Mouse (Mus musculus) CH12.LX (cell line): ENCODE results near the gene Cc2d1a. TPM values are rescaled to one million over a fixed set of nuclear protein-coding genes. Genes with fewer than 3 reads are reported as not detected.

ENCODE experiments used
- DNase-seq: peaks from one replicate; pipeline ENCODE4 v3.0.0-alpha.2; 2013; ENCODE audit errors: extremely low read depth
- H3K27ac ChIP-seq: 2 replicates; pipeline ENCODE4 v1.5.1; 2012; ENCODE audit warnings: low read depth, mild to moderate bottlenecking, control low read depth, moderate library complexity; ENCODE audit not compliant: insufficient read depth
- H3K27me3 ChIP-seq: replicated peaks from 2 replicates; pipeline ENCODE3; 2012; ENCODE audit warnings: inconsistent platforms
- H3K36me3 ChIP-seq, 2 experiments: replicated peaks in 1 of 2; 2 replicates each; pipeline versions ENCODE3 to v1.6.1; 2012; ENCODE audit warnings: inconsistent platforms in 1 of 2, low read length in 1 of 2, mild to moderate bottlenecking in 1 of 2, mixed read lengths in 1 of 2, moderate library complexity in 1 of 2; ENCODE audit not compliant: control insufficient read depth in 1 of 2, insufficient read depth in 1 of 2
- H3K4me1 ChIP-seq, 2 experiments: 2 replicates each; pipeline ENCODE4 v1.6.1; 2012; ENCODE audit warnings: inconsistent platforms in 1 of 2, moderate library complexity in 1 of 2; ENCODE audit not compliant: insufficient read depth in 2 of 2, control insufficient read depth in 1 of 2
- H3K4me2 ChIP-seq: 2 replicates; pipeline ENCODE4 v1.6.1; 2012; ENCODE audit warnings: low read depth, mild to moderate bottlenecking, control low read depth; ENCODE audit not compliant: poor library complexity, insufficient read depth, severe bottlenecking
- H3K4me3 ChIP-seq, 3 experiments: fragments of 150-350 bp in 1 of 3; sonication (generic) in 1 of 3; replicated peaks in 1 of 3; 2 replicates each; pipeline versions ENCODE3 to v1.5.1; 2011 to 2012; ENCODE audit warnings: low read depth in 2 of 3, low read length in 2 of 3, mild to moderate bottlenecking in 2 of 3, moderate library complexity in 2 of 3, control low read depth in 1 of 3, improper control_type of control experiment in 1 of 3, inconsistent platforms in 1 of 3, mixed read lengths in 1 of 3; ENCODE audit not compliant: poor library complexity in 1 of 3
- H3K79me2 ChIP-seq: replicated peaks from 2 replicates; pipeline ENCODE4 v1.6.1; 2012; ENCODE audit warnings: mild to moderate bottlenecking, moderate library complexity; ENCODE audit not compliant: control insufficient read depth, poor library complexity, insufficient read depth, severe bottlenecking; ENCODE audit errors: extremely low read depth
- H3K9ac ChIP-seq: 2 replicates; pipeline ENCODE4 v1.6.1; 2012; ENCODE audit warnings: low read depth, mild to moderate bottlenecking, control low read depth, moderate library complexity; ENCODE audit not compliant: insufficient read depth
- H3K9me3 ChIP-seq: replicated peaks from 2 replicates; pipeline ENCODE3; 2012; ENCODE audit warnings: low read length, inconsistent platforms, mixed read lengths
- CTCF ChIP-seq, 2 experiments: IDR thresholded peaks in 1 of 2; conservative IDR thresholded peaks in 1 of 2; 2 replicates each; pipeline ENCODE4 v1.5.1; 2011 to 2012; ENCODE audit warnings: low read depth in 2 of 2, low read length in 2 of 2, improper control_type of control experiment in 1 of 2, inconsistent platforms in 1 of 2, mild to moderate bottlenecking in 1 of 2, moderate library complexity in 1 of 2
- E2F4 ChIP-seq: IDR thresholded peaks from 2 replicates; pipeline ENCODE4 v1.6.1; 2011; ENCODE audit warnings: low read depth, low read length, improper control_type of control experiment; ENCODE audit not compliant: insufficient replicate concordance
- ELF1 ChIP-seq: IDR thresholded peaks from 2 replicates; pipeline ENCODE4 v1.6.1; 2014; ENCODE audit warnings: low read depth, mild to moderate bottlenecking, inconsistent platforms, low read length, improper control_type of control experiment
- JUN ChIP-seq: IDR thresholded peaks from 2 replicates; pipeline ENCODE4 v1.6.1; 2011; ENCODE audit warnings: low read depth, mild to moderate bottlenecking, low read length, improper control_type of control experiment, moderate library complexity; ENCODE audit not compliant: insufficient read depth
- MAFK ChIP-seq: IDR thresholded peaks from 2 replicates; pipeline ENCODE4 v1.6.1; 2011; ENCODE audit warnings: low read length, improper control_type of control experiment; ENCODE audit not compliant: insufficient replicate concordance
- MAZ ChIP-seq: IDR thresholded peaks from 2 replicates; pipeline ENCODE4 v1.6.1; 2012; ENCODE audit warnings: low read depth, mild to moderate bottlenecking, inconsistent platforms, low read length, improper control_type of control experiment, moderate library complexity
- MEF2A ChIP-seq: IDR thresholded peaks from 2 replicates; pipeline ENCODE4 v1.6.1; 2014; ENCODE audit warnings: low read depth, mild to moderate bottlenecking, inconsistent platforms, low read length, improper control_type of control experiment, borderline replicate concordance
- NELFE ChIP-seq: IDR thresholded peaks from 2 replicates; pipeline ENCODE4 v1.6.1; 2011; ENCODE audit warnings: low read depth, low read length, improper control_type of control experiment
- POLR2AphosphoS2 ChIP-seq: IDR thresholded peaks from 2 replicates; pipeline ENCODE4 v1.6.1; 2011; ENCODE audit warnings: low read depth, low read length, improper control_type of control experiment
- RAD21 ChIP-seq: IDR thresholded peaks from 2 replicates; pipeline ENCODE4 v1.6.1; 2011; ENCODE audit warnings: low read depth, mild to moderate bottlenecking, low read length, improper control_type of control experiment, moderate library complexity
- RCOR1 ChIP-seq: conservative IDR thresholded peaks from 2 replicates; pipeline ENCODE4 v1.6.1; 2012; ENCODE audit warnings: low read depth, mild to moderate bottlenecking, inconsistent platforms, low read length, improper control_type of control experiment
- SMC3 ChIP-seq: IDR thresholded peaks from 2 replicates; pipeline ENCODE4 v1.6.1; 2011; ENCODE audit warnings: low read depth, low read length, improper control_type of control experiment
- USF2 ChIP-seq: conservative IDR thresholded peaks from 2 replicates; pipeline ENCODE4 v1.6.1; 2011; ENCODE audit warnings: low read depth, low read length, improper control_type of control experiment
- ZC3H11A ChIP-seq: IDR thresholded peaks from 2 replicates; pipeline ENCODE4 v1.6.1; 2012; ENCODE audit warnings: low read depth, mild to moderate bottlenecking, inconsistent platforms, low read length, improper control_type of control experiment
- ZMIZ1 ChIP-seq: IDR thresholded peaks from 2 replicates; pipeline ENCODE4 v1.6.1; 2012; ENCODE audit warnings: low read depth, mild to moderate bottlenecking, inconsistent platforms, low read length, improper control_type of control experiment
- ZNF384 ChIP-seq: IDR thresholded peaks from 2 replicates; pipeline ENCODE4 v1.6.1; 2012; ENCODE audit warnings: low read depth, low read length, improper control_type of control experiment, inconsistent platforms
- dilution Hi-C: fragments of 300-500 bp; cut with MboI; formaldehyde crosslinking; loops from 2 replicates; pipeline ENCODE4 v1.14.3; 2020; ENCODE audit warnings: low sequenced_read_pairs; ENCODE audit not compliant: extremely low pct_unique_long_range_greater_than_20kb, extremely low pct_ligation_motif_present
- in situ Hi-C: fragments of 300-500 bp; cut with MboI; formaldehyde crosslinking; loops from 3 replicates; pipeline ENCODE4 v1.14.3; 2019; ENCODE audit warnings: low sequenced_read_pairs, low pct_ligation_motif_present, low pct_unique_long_range_greater_than_20kb, mixed read lengths
- polyA plus RNA-seq: library from polyadenylated mRNA; unstranded; fragments of >175 nt; gene quantifications from 2 replicates; pipeline ENCODE4 v1.2.1, GENCODE M21; 2012; ENCODE audit warnings: low read depth; ENCODE audit not compliant: insufficient read length
- total RNA-seq, 2 experiments: library from RNA; depleted of rRNA; stranded (reverse); fragments of 300-350 nt in 1 of 2; fragments of >200 nt in 1 of 2; gene quantifications; 2 replicates each; pipeline ENCODE4 v1.2.3; 2012 to 2014

The Cc2d1a gene
- total and polyA plus RNA-seq, 3 experiments: 2.8 to 11.4 (median 7.8) TPM

DNA sequence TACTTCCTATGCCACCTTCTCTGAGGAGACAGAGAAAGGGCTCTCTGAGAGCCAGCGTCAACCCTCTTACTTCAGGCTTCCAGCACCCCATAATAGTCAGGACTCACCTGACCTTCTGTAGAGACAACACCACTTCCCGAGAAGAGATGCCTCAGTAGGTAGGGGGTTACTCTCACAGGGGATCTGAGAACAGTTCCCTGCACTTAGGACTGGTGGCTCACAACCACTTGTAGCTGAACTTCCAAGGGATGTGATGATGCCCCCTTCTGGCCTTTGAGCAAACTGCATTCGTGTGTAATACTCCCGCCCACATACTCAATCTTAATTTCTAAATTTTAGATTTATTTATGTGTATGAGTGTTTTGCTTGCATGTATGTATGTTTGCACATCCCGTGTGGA, 45.8 kb upstream of the Cc2d1a start:
- in situ Hi-C loops: no loop called here
- Histone ChIP-seq H3K79me2 (no peaks in the 10 kb centered on the region), H3K9me3 (no peaks in the 10 kb centered on the region), H3K4me1 (peaks cover under 1 to 24% of the 10 kb centered on the region in 2 experiments), H3K36me3 (no peaks in the 10 kb centered on the region), H3K27ac (no peak overlapping the region), H3K4me2 (no peak overlapping the region), H3K9ac (no peak overlapping the region), H3K4me3 (no peak overlapping the region), H3K27me3 (peaks cover 4% of the 10 kb centered on the region)
- TF ChIP-seq JUN: no peak
- TF ChIP-seq USF2: no peak
- no peak for TF ChIP-seq MEF2A
- TF ChIP-seq ZC3H11A: no peak
- TF ChIP-seq SMC3: peak; percentile 31
- peak; percentile 65 to 77 for TF ChIP-seq CTCF (conservative IDR thresholded peaks at IDR 0.05 in 1 of 2, IDR thresholded peaks at IDR 0.05 in 1 of 2; ENCODE audit: low read depth in 2 of 2, low read length in 2 of 2)
- TF ChIP-seq POLR2AphosphoS2: no peak
- TF ChIP-seq MAZ: no peak
- TF ChIP-seq RCOR1: no peak
- no peak for TF ChIP-seq E2F4
- peak; percentile 21 for TF ChIP-seq RAD21
- DNase-seq: peak; percentile 62
- dilution Hi-C loops: no loop called here

- no peak overlapping the region for H3K9ac ChIP-seq
- TF ChIP-seq ELF1 (no peak), NELFE (no peak), ZMIZ1 (no peak), MAFK (no peak), ZNF384 (no peak), POLR2AphosphoS2 (no peak), RAD21 (no peak)
- no peak overlapping the region for H3K4me3 ChIP-seq
- no peak overlapping the region for H3K27ac ChIP-seq
- H3K4me2 ChIP-seq: no peak overlapping the region
- in situ Hi-C loops (no loop called here), dilution Hi-C loops (no loop called here)
- peaks cover 0 to 22% of the 10 kb centered on the region in 2 experiments; a peak in 2 of 4 replicates for H3K4me1 ChIP-seq
- peaks cover 4% of the 10 kb centered on the region for H3K27me3 ChIP-seq
- no peaks in the 10 kb centered on the region for H3K36me3 ChIP-seq
- no peaks in the 10 kb centered on the region for H3K9me3 ChIP-seq
- DNase-seq: no peak
- no peaks in the 10 kb centered on the region for H3K79me2 ChIP-seq
Observed at GRCm38 (mm10) chr8:84193161-84193560, 45.4 kb upstream of the Cc2d1a start.
